Mouse (Mus musculus) CH12.LX (cell line): ENCODE measurements around the gene Slc44a3. TPM values are rescaled to one million over a fixed set of nuclear protein-coding genes. Genes with fewer than 3 reads are reported as not detected.

Experiments used
- DNase-seq: peaks from one replicate; pipeline ENCODE4 v3.0.0-alpha.2; 2013; ENCODE audit errors: extremely low read depth
- H3K27ac ChIP-seq: 2 replicates; pipeline ENCODE4 v1.5.1; 2012; ENCODE audit warnings: low read depth, mild to moderate bottlenecking, control low read depth, moderate library complexity; ENCODE audit not compliant: insufficient read depth
- H3K27me3 ChIP-seq: replicated peaks from 2 replicates; pipeline ENCODE3; 2012; ENCODE audit warnings: inconsistent platforms
- H3K36me3 ChIP-seq, 2 experiments: replicated peaks in 1 of 2; 2 replicates each; pipeline versions ENCODE3 to v1.6.1; 2012; ENCODE audit warnings: inconsistent platforms in 1 of 2, low read length in 1 of 2, mild to moderate bottlenecking in 1 of 2, mixed read lengths in 1 of 2, moderate library complexity in 1 of 2; ENCODE audit not compliant: control insufficient read depth in 1 of 2, insufficient read depth in 1 of 2
- H3K4me1 ChIP-seq, 2 experiments: 2 replicates each; pipeline ENCODE4 v1.6.1; 2012; ENCODE audit warnings: inconsistent platforms in 1 of 2, moderate library complexity in 1 of 2; ENCODE audit not compliant: insufficient read depth in 2 of 2, control insufficient read depth in 1 of 2
- H3K4me2 ChIP-seq: 2 replicates; pipeline ENCODE4 v1.6.1; 2012; ENCODE audit warnings: low read depth, mild to moderate bottlenecking, control low read depth; ENCODE audit not compliant: poor library complexity, insufficient read depth, severe bottlenecking
- H3K4me3 ChIP-seq, 3 experiments: fragments of 150-350 bp in 1 of 3; sonication (generic) in 1 of 3; replicated peaks in 1 of 3; 2 replicates each; pipeline versions ENCODE3 to v1.5.1; 2011 to 2012; ENCODE audit warnings: low read depth in 2 of 3, low read length in 2 of 3, mild to moderate bottlenecking in 2 of 3, moderate library complexity in 2 of 3, control low read depth in 1 of 3, improper control_type of control experiment in 1 of 3, inconsistent platforms in 1 of 3, mixed read lengths in 1 of 3; ENCODE audit not compliant: poor library complexity in 1 of 3
- H3K79me2 ChIP-seq: replicated peaks from 2 replicates; pipeline ENCODE4 v1.6.1; 2012; ENCODE audit warnings: mild to moderate bottlenecking, moderate library complexity; ENCODE audit not compliant: control insufficient read depth, poor library complexity, insufficient read depth, severe bottlenecking; ENCODE audit errors: extremely low read depth
- H3K9ac ChIP-seq: 2 replicates; pipeline ENCODE4 v1.6.1; 2012; ENCODE audit warnings: low read depth, mild to moderate bottlenecking, control low read depth, moderate library complexity; ENCODE audit not compliant: insufficient read depth
- H3K9me3 ChIP-seq: replicated peaks from 2 replicates; pipeline ENCODE3; 2012; ENCODE audit warnings: low read length, inconsistent platforms, mixed read lengths
- BHLHE40 ChIP-seq: IDR thresholded peaks from 2 replicates; pipeline ENCODE4 v1.6.1; 2011; ENCODE audit warnings: mild to moderate bottlenecking, low read depth, low read length, improper control_type of control experiment
- CHD1 ChIP-seq: IDR thresholded peaks from 2 replicates; pipeline ENCODE4 v1.6.1; 2012; ENCODE audit warnings: low read depth, low read length, improper control_type of control experiment, inconsistent platforms
- CHD2 ChIP-seq: IDR thresholded peaks from 2 replicates; pipeline ENCODE4 v1.6.1; 2011; ENCODE audit warnings: low read length, improper control_type of control experiment
- CTCF ChIP-seq, 2 experiments: IDR thresholded peaks in 1 of 2; conservative IDR thresholded peaks in 1 of 2; 2 replicates each; pipeline ENCODE4 v1.5.1; 2011 to 2012; ENCODE audit warnings: low read depth in 2 of 2, low read length in 2 of 2, improper control_type of control experiment in 1 of 2, inconsistent platforms in 1 of 2, mild to moderate bottlenecking in 1 of 2, moderate library complexity in 1 of 2
- E2F4 ChIP-seq: IDR thresholded peaks from 2 replicates; pipeline ENCODE4 v1.6.1; 2011; ENCODE audit warnings: low read depth, low read length, improper control_type of control experiment; ENCODE audit not compliant: insufficient replicate concordance
- ELF1 ChIP-seq: IDR thresholded peaks from 2 replicates; pipeline ENCODE4 v1.6.1; 2014; ENCODE audit warnings: low read depth, mild to moderate bottlenecking, inconsistent platforms, low read length, improper control_type of control experiment
- ETS1 ChIP-seq: conservative IDR thresholded peaks from 2 replicates; pipeline ENCODE4 v1.6.1; 2012; ENCODE audit warnings: low read depth, mild to moderate bottlenecking, inconsistent platforms, low read length, improper control_type of control experiment, moderate library complexity
- GABPA ChIP-seq: IDR thresholded peaks from 2 replicates; pipeline ENCODE4 v1.6.1; 2012; ENCODE audit warnings: low read depth, low read length, improper control_type of control experiment, inconsistent platforms; ENCODE audit not compliant: insufficient replicate concordance
- IRF4 ChIP-seq: IDR thresholded peaks from 2 replicates; pipeline ENCODE4 v1.6.1; 2014; ENCODE audit warnings: low read depth, mild to moderate bottlenecking, inconsistent platforms, low read length, improper control_type of control experiment
- JUN ChIP-seq: IDR thresholded peaks from 2 replicates; pipeline ENCODE4 v1.6.1; 2011; ENCODE audit warnings: low read depth, mild to moderate bottlenecking, low read length, improper control_type of control experiment, moderate library complexity; ENCODE audit not compliant: insufficient read depth
- KAT2A ChIP-seq: IDR thresholded peaks from 2 replicates; pipeline ENCODE4 v1.6.1; 2012; ENCODE audit warnings: low read length, improper control_type of control experiment, inconsistent platforms; ENCODE audit not compliant: insufficient replicate concordance
- MAFK ChIP-seq: IDR thresholded peaks from 2 replicates; pipeline ENCODE4 v1.6.1; 2011; ENCODE audit warnings: low read length, improper control_type of control experiment; ENCODE audit not compliant: insufficient replicate concordance
- MAX ChIP-seq: IDR thresholded peaks from 2 replicates; pipeline ENCODE4 v1.6.1; 2011; ENCODE audit warnings: low read length, improper control_type of control experiment
- MEF2A ChIP-seq: IDR thresholded peaks from 2 replicates; pipeline ENCODE4 v1.6.1; 2014; ENCODE audit warnings: low read depth, mild to moderate bottlenecking, inconsistent platforms, low read length, improper control_type of control experiment, borderline replicate concordance
- NELFE ChIP-seq: IDR thresholded peaks from 2 replicates; pipeline ENCODE4 v1.6.1; 2011; ENCODE audit warnings: low read depth, low read length, improper control_type of control experiment
- PAX5 ChIP-seq: IDR thresholded peaks from 2 replicates; pipeline ENCODE4 v1.6.1; 2012; ENCODE audit warnings: low read length, inconsistent platforms, mixed read lengths
- POLR2A ChIP-seq: IDR thresholded peaks from 2 replicates; pipeline ENCODE4 v1.6.1; 2011; ENCODE audit warnings: low read depth, mild to moderate bottlenecking, improper control_type of control experiment, low read length
- POLR2AphosphoS2 ChIP-seq: IDR thresholded peaks from 2 replicates; pipeline ENCODE4 v1.6.1; 2011; ENCODE audit warnings: low read depth, low read length, improper control_type of control experiment
- SIN3A ChIP-seq: IDR thresholded peaks from 2 replicates; pipeline ENCODE4 v1.6.1; 2012; ENCODE audit warnings: low read length, improper control_type of control experiment, inconsistent platforms
- TBP ChIP-seq: conservative IDR thresholded peaks from 2 replicates; pipeline ENCODE4 v1.6.1; 2011; ENCODE audit warnings: low read depth, low read length, improper control_type of control experiment
- TCF12 ChIP-seq: IDR thresholded peaks from 2 replicates; pipeline ENCODE4 v1.6.1; 2014; ENCODE audit warnings: low read depth, mild to moderate bottlenecking, inconsistent platforms, low read length, improper control_type of control experiment
- UBTF ChIP-seq: IDR thresholded peaks from 2 replicates; pipeline ENCODE4 v1.6.1; 2012; ENCODE audit warnings: low read depth, mild to moderate bottlenecking, inconsistent platforms, low read length, improper control_type of control experiment, moderate library complexity
- ZC3H11A ChIP-seq: IDR thresholded peaks from 2 replicates; pipeline ENCODE4 v1.6.1; 2012; ENCODE audit warnings: low read depth, mild to moderate bottlenecking, inconsistent platforms, low read length, improper control_type of control experiment
- ZKSCAN1 ChIP-seq: IDR thresholded peaks from 2 replicates; pipeline ENCODE4 v1.6.1; 2012; ENCODE audit warnings: low read depth, inconsistent platforms, low read length, improper control_type of control experiment, borderline replicate concordance
- ZMIZ1 ChIP-seq: IDR thresholded peaks from 2 replicates; pipeline ENCODE4 v1.6.1; 2012; ENCODE audit warnings: low read depth, mild to moderate bottlenecking, inconsistent platforms, low read length, improper control_type of control experiment
- dilution Hi-C: fragments of 300-500 bp; cut with MboI; formaldehyde crosslinking; loops from 2 replicates; pipeline ENCODE4 v1.14.3; 2020; ENCODE audit warnings: low sequenced_read_pairs; ENCODE audit not compliant: extremely low pct_unique_long_range_greater_than_20kb, extremely low pct_ligation_motif_present
- in situ Hi-C: fragments of 300-500 bp; cut with MboI; formaldehyde crosslinking; loops from 3 replicates; pipeline ENCODE4 v1.14.3; 2019; ENCODE audit warnings: low sequenced_read_pairs, low pct_ligation_motif_present, low pct_unique_long_range_greater_than_20kb, mixed read lengths
- polyA plus RNA-seq: library from polyadenylated mRNA; unstranded; fragments of >175 nt; gene quantifications from 2 replicates; pipeline ENCODE4 v1.2.1, GENCODE M21; 2012; ENCODE audit warnings: low read depth; ENCODE audit not compliant: insufficient read length
- total RNA-seq, 2 experiments: library from RNA; depleted of rRNA; stranded (reverse); fragments of 300-350 nt in 1 of 2; fragments of >200 nt in 1 of 2; gene quantifications; 2 replicates each; pipeline ENCODE4 v1.2.3; 2012 to 2014

The Slc44a3 gene
- total and polyA plus RNA-seq, 3 experiments = not detected

- no peaks in the 10 kb centered on the region for H3K27me3 ChIP-seq
- H3K79me2 ChIP-seq = no peaks in the 10 kb centered on the region
- H3K27ac ChIP-seq = no peak overlapping the region
- in situ Hi-C loops = no loop called here
- no peak overlapping the region for H3K4me3 ChIP-seq
- dilution Hi-C loops = no loop called here
- no peaks in the 10 kb centered on the region for H3K9me3 ChIP-seq
- TF ChIP-seq JUN = no peak
- TF ChIP-seq MAX = no peak
- no peak for TF ChIP-seq MEF2A
- no peak for TF ChIP-seq KAT2A
- TF ChIP-seq E2F4 = no peak
- TF ChIP-seq ELF1 = no peak
- no peak for TF ChIP-seq UBTF
- TF ChIP-seq ZKSCAN1 = no peak
- no peak for TF ChIP-seq SIN3A
- no peak for TF ChIP-seq ETS1
- no peak for TF ChIP-seq IRF4
- no peak for TF ChIP-seq ZMIZ1
- TF ChIP-seq TCF12 = no peak
- no peak for TF ChIP-seq POLR2AphosphoS2
- TF ChIP-seq ZC3H11A = no peak
- TF ChIP-seq MAFK = no peak
- no peak for TF ChIP-seq GABPA
- no peak for TF ChIP-seq PAX5
- no peak for TF ChIP-seq POLR2A
- H3K9ac ChIP-seq = no peak overlapping the region
- H3K4me2 ChIP-seq = no peak overlapping the region
- DNase-seq = no peak
- H3K36me3 ChIP-seq = peaks cover 0 to 20% of the 10 kb centered on the region in 2 experiments
- peaks cover 0 to 7% of the 10 kb centered on the region in 2 experiments; a peak in 1 of 4 replicates for H3K4me1 ChIP-seq
Observed at GRCm38 (mm10) chr3:121461477-121461876, 70.7 kb downstream of the Slc44a3 start.

GRCm38 (mm10) chr3:121460473-121461193 lies 71.6 kb downstream of the Slc44a3 start:
- H3K27ac ChIP-seq = no peak overlapping the region
- H3K9me3 ChIP-seq = no peaks in the 10 kb centered on the region
- in situ Hi-C loops (no loop called here), dilution Hi-C loops (no loop called here)
- no peaks in the 10 kb centered on the region for H3K27me3 ChIP-seq
- no peak overlapping the region for H3K4me2 ChIP-seq
- H3K4me3 ChIP-seq = no peak overlapping the region
- H3K79me2 ChIP-seq = no peaks in the 10 kb centered on the region
- TF ChIP-seq PAX5 (no peak), ZKSCAN1 (no peak), GABPA (no peak), POLR2A (no peak), TCF12 (no peak), CHD1 (no peak), CTCF (conservative IDR thresholded peaks at IDR 0.05 in 1 of 2, IDR thresholded peaks at IDR 0.05 in 1 of 2; ENCODE audit: low read depth in 2 of 2, low read length in 2 of 2) (no peak), MAFK (no peak), SIN3A (no peak), CHD2 (no peak), MAX (no peak), MEF2A (no peak), NELFE (no peak), JUN (no peak), TBP (no peak), ZMIZ1 (no peak), BHLHE40 (no peak)
- DNase-seq = no peak
- peaks cover 0 to 28% of the 10 kb centered on the region in 2 experiments for H3K36me3 ChIP-seq
- H3K9ac ChIP-seq = no peak overlapping the region
- H3K4me1 ChIP-seq = peaks cover 0 to 7% of the 10 kb centered on the region in 2 experiments; a peak in 1 of 4 replicates
